Mouse (Mus musculus) neural tube, embryonic 12.5 days (tissue): ENCODE results near the gene Gm20661. TPM values are rescaled to one million over a fixed set of nuclear protein-coding genes. Genes with fewer than 3 reads are reported as not detected.
A peak's percentile ranks its signal among the peaks of the same experiment; 100 is the strongest.

Source experiments
- ATAC-seq: fragments of 200-750 bp; cut with Nextera tagmentation; 2 replicates; pipeline ENCODE4 v1.8.0; 2017; ENCODE audit warnings: low read depth, mild to moderate bottlenecking, moderate TSS enrichment, moderate library complexity; ENCODE audit not compliant: low FRiP score
- H3K27ac ChIP-seq: fragments of 300-500 bp; sonication (generic); 2 replicates; pipeline ENCODE4 v1.5.1; 2016
- H3K27me3 ChIP-seq: fragments of 300-500 bp; sonication (generic); replicated peaks from 2 replicates; pipeline ENCODE4 v1.6.1; 2016; ENCODE audit warnings: mild to moderate bottlenecking
- H3K36me3 ChIP-seq: fragments of 300-500 bp; sonication (generic); 2 replicates; pipeline ENCODE4 v1.6.1; 2016; ENCODE audit warnings: mild to moderate bottlenecking
- H3K4me1 ChIP-seq: fragments of 300-500 bp; sonication (generic); 2 replicates; pipeline ENCODE4 v1.6.1; 2016
- H3K4me2 ChIP-seq: fragments of 300-500 bp; sonication (generic); replicated peaks from 2 replicates; pipeline ENCODE4 v1.6.1; 2016; ENCODE audit warnings: mild to moderate bottlenecking
- H3K4me3 ChIP-seq: fragments of 300-500 bp; sonication (generic); 2 replicates; pipeline ENCODE4 v1.5.1; 2016
- H3K9ac ChIP-seq: fragments of 300-500 bp; sonication (generic); 2 replicates; pipeline ENCODE4 v1.6.1; 2016; ENCODE audit warnings: mild to moderate bottlenecking
- H3K9me3 ChIP-seq: fragments of 300-500 bp; sonication (generic); 2 replicates; pipeline ENCODE4 v1.6.1; 2016; ENCODE audit warnings: mild to moderate bottlenecking
- WGBS: fragments of 180-500 bp; shearing (Covaris S2); methylation state at CpG from one replicate; pipeline ENCODE4 v1.1.7; 2016; 5-methylcytosine and 5-hydroxymethylcytosine counted together
- polyA plus RNA-seq: library from polyadenylated mRNA; unstranded; fragments of >200 nt; fragmentation: Nextera tagmentation; extraction: Ambion mirVana; gene quantifications from 2 replicates; pipeline ENCODE4 v1.2.1, GENCODE M21; 2016

The Gm20661 gene
- polyA plus RNA-seq, 1 experiment from 2014 or later = 2.0 TPM

DNA sequence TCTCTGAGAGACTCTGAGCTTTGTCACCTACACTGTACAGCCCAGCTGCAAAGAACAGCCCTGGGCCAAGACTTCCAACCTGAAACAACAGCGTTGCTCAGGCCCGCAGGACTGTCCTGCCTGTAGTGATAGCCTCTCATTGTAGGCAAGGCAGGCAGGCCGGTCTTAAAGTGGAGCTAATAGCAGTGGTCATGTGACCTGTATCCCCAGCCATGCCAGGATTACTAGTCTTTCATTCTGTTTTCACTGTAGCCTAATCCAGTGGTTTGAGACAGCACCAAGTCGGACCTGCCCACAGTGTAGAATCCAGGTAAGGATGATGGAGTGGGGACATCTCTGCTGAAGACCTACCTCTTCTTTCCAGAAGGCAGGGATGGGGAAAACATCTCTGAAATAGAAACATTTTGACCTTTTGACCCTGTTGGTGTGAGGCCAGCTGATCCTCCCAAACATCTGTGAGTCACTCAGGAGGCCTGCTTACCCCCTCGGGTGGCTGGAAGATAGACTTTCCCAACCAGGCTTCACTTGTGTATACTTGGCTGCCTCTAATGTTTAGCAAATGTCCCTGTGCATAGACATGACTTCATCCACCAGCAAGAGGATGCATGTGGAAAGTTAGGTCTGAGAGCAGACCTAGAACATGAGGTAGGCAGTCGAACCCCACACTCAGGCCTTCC is 27.1 kb upstream of the Gm20661 start:
- Histone ChIP-seq H3K27ac (no peak overlapping the region), H3K27me3 (no peaks in the 10 kb centered on the region), H3K4me2 (no peak overlapping the region), H3K4me1 (peaks cover 8% of the 10 kb centered on the region), H3K9ac (no peak overlapping the region), H3K4me3 (no peak overlapping the region), H3K36me3 (peaks cover 26% of the 10 kb centered on the region), H3K9me3 (no peaks in the 10 kb centered on the region)
- 82% methylated on average over 6 of the region's 6 CpGs for WGBS
- ATAC-seq = no peak

- Histone ChIP-seq H3K4me1 (peaks cover 6% of the 10 kb centered on the region), H3K27ac (no peak overlapping the region), H3K4me3 (no peak overlapping the region), H3K9me3 (no peaks in the 10 kb centered on the region), H3K9ac (no peak overlapping the region), H3K27me3 (no peaks in the 10 kb centered on the region), H3K36me3 (peaks cover 35% of the 10 kb centered on the region), H3K4me2 (no peak overlapping the region)
- no peak for ATAC-seq
- WGBS = 32% methylated on average over 6 of the region's 6 CpGs
Observed at GRCm38 (mm10) chr9:107957141-107957540, 25.7 kb upstream of the Gm20661 start.

GRCm38 (mm10) chr9:107959896-107960295 is 23.0 kb upstream of the Gm20661 start:
- Histone ChIP-seq H3K27me3 (no peaks in the 10 kb centered on the region), H3K27ac (no peak overlapping the region), H3K4me1 (peaks cover 6% of the 10 kb centered on the region), H3K36me3 (peaks cover 35% of the 10 kb centered on the region), H3K9ac (no peak overlapping the region), H3K4me2 (no peak overlapping the region), H3K9me3 (no peaks in the 10 kb centered on the region), H3K4me3 (no peak overlapping the region)
- WGBS = 47% methylated on average over 6 of the region's 6 CpGs
- ATAC-seq = no peak

GRCm38 (mm10) chr9:107960928-107961327 is 21.9 kb upstream of the Gm20661 start:
- Histone ChIP-seq H3K36me3 (peaks cover 31% of the 10 kb centered on the region), H3K27ac (no peak overlapping the region)
- WGBS = 85% methylated on average over 4 of the region's 4 CpGs

GRCm38 (mm10) chr9:107961351-107961762 is 21.5 kb upstream of the Gm20661 start:
- Histone ChIP-seq H3K27ac (no peak overlapping the region), H3K9me3 (no peaks in the 10 kb centered on the region), H3K27me3 (no peaks in the 10 kb centered on the region), H3K9ac (no peak overlapping the region), H3K4me2 (no peak overlapping the region), H3K36me3 (peaks cover 29% of the 10 kb centered on the region), H3K4me1 (peaks cover 6% of the 10 kb centered on the region), H3K4me3 (no peak overlapping the region)
- ATAC-seq = no peak
- 78% methylated on average over 10 of the region's 10 CpGs for WGBS

More at GRCm38 (mm10) chr9:107960928-107961327, 21.9 kb upstream of the Gm20661 start:
- no peaks in the 10 kb centered on the region for H3K9me3 ChIP-seq
- ATAC-seq = no peak
- H3K27me3 ChIP-seq = no peaks in the 10 kb centered on the region
- H3K4me1 ChIP-seq = peaks cover 6% of the 10 kb centered on the region
- no peak overlapping the region for H3K9ac ChIP-seq
- H3K4me3 ChIP-seq = no peak overlapping the region
- H3K4me2 ChIP-seq = no peak overlapping the region

DNA sequence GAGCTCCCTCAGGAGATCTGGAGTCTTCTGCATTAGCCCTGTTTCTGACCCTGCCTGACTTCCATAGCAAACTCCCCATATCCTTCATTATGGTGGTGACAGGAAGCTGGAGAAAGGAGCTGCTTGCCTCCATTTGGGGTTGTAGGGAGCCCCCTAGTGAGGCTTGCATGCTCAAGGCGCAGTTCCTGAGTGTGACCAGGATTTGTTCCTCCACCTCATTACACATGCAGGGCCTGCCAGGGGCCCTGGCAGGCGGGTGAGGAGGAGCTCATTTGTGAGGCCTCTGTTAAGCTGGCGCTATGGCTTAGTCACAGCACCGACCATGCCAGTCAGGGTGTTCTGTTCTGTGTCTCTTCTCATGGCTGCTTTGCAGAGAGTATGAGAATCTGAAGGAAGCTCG is 21.0 kb upstream of the Gm20661 start:
- no peaks in the 10 kb centered on the region for H3K9me3 ChIP-seq
- no peak overlapping the region for H3K4me3 ChIP-seq
- no peak overlapping the region for H3K4me2 ChIP-seq
- H3K36me3 ChIP-seq = peaks cover 29% of the 10 kb centered on the region
- no peaks in the 10 kb centered on the region for H3K27me3 ChIP-seq
- H3K9ac ChIP-seq = no peak overlapping the region; the same call in 1 of the 2 replicates
- WGBS = 62% methylated on average over 5 of the region's 5 CpGs
- no peak overlapping the region for H3K27ac ChIP-seq
- H3K4me1 ChIP-seq = peaks cover 6% of the 10 kb centered on the region
- ATAC-seq = no peak

GRCm38 (mm10) chr9:107962916-107963315 is 19.9 kb upstream of the Gm20661 start:
- H3K4me2 ChIP-seq = no peak overlapping the region
- no peaks in the 10 kb centered on the region for H3K27me3 ChIP-seq
- no peak overlapping the region for H3K9ac ChIP-seq
- peaks cover 24% of the 10 kb centered on the region for H3K36me3 ChIP-seq
- no peaks in the 10 kb centered on the region for H3K9me3 ChIP-seq
- WGBS = 93% methylated on average over 9 of the region's 9 CpGs
- no peak overlapping the region for H3K27ac ChIP-seq
- H3K4me1 ChIP-seq = peaks cover 6% of the 10 kb centered on the region
- H3K4me3 ChIP-seq = no peak overlapping the region
- ATAC-seq = no peak

- no peaks in the 10 kb centered on the region for H3K27me3 ChIP-seq
- peaks cover 24% of the 10 kb centered on the region for H3K36me3 ChIP-seq
- H3K9ac ChIP-seq = no peak overlapping the region
- no peak overlapping the region for H3K27ac ChIP-seq
- no peak overlapping the region for H3K4me3 ChIP-seq
- no peak overlapping the region for H3K4me2 ChIP-seq
- peaks cover 6% of the 10 kb centered on the region for H3K4me1 ChIP-seq
- H3K9me3 ChIP-seq = no peaks in the 10 kb centered on the region
- 29% methylated on average over 5 of the region's 5 CpGs for WGBS
- ATAC-seq = peak; percentile 50; the same call in 1 of the 2 replicates
Observed at GRCm38 (mm10) chr9:107963700-107964099, 19.2 kb upstream of the Gm20661 start.

- Histone ChIP-seq H3K4me2 (no peak overlapping the region), H3K9ac (no peak overlapping the region), H3K9me3 (no peaks in the 10 kb centered on the region), H3K4me3 (no peak overlapping the region), H3K27me3 (no peaks in the 10 kb centered on the region), H3K4me1 (peaks cover 6% of the 10 kb centered on the region), H3K27ac (no peak overlapping the region), H3K36me3 (peaks cover 24% of the 10 kb centered on the region)
- no peak for ATAC-seq
- 95% methylated on average over 9 of the region's 9 CpGs for WGBS
Observed at GRCm38 (mm10) chr9:107964681-107965080, 18.2 kb upstream of the Gm20661 start.

DNA sequence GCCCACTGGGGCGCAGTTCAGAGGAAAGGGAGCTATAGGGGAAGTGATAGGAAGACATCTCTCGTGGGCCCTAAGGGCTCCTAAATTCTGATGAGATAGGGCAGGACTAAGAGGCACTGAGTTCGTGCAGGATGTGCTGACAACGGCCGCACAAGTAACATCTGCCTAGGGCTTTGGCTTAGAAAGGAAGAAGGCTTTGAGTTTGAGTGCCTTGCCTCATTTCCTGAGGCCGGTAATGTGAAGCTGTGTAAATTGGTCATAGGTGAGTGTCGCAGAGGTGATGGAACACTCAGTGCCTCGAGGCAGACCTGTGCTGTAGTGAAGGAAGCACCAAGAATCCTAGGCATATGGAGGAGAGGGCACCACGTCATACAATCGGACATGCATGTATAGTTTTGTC is 16.2 kb upstream of the Gm20661 start:
- Histone ChIP-seq H3K4me1 (no peaks in the 10 kb centered on the region), H3K9ac (no peak overlapping the region), H3K36me3 (peaks cover 20% of the 10 kb centered on the region), H3K27ac (no peak overlapping the region), H3K27me3 (no peaks in the 10 kb centered on the region), H3K4me3 (no peak overlapping the region), H3K4me2 (no peak overlapping the region), H3K9me3 (no peaks in the 10 kb centered on the region)
- 92% methylated on average over 10 of the region's 10 CpGs for WGBS
- no peak for ATAC-seq

- ATAC-seq = no peak
- peaks cover 20% of the 10 kb centered on the region for H3K36me3 ChIP-seq
- H3K4me1 ChIP-seq = no peaks in the 10 kb centered on the region
- no peak overlapping the region for H3K4me2 ChIP-seq
- no peaks in the 10 kb centered on the region for H3K9me3 ChIP-seq
- no peak overlapping the region for H3K27ac ChIP-seq
- no peak overlapping the region for H3K9ac ChIP-seq
- 95% methylated on average over 6 of the region's 6 CpGs for WGBS
- H3K4me3 ChIP-seq = no peak overlapping the region
- no peaks in the 10 kb centered on the region for H3K27me3 ChIP-seq
Observed at GRCm38 (mm10) chr9:107967437-107967836, 15.4 kb upstream of the Gm20661 start.

GRCm38 (mm10) chr9:107968531-107968930 is 14.3 kb upstream of the Gm20661 start:
- Histone ChIP-seq H3K4me1 (no peaks in the 10 kb centered on the region), H3K9ac (no peak overlapping the region), H3K9me3 (no peaks in the 10 kb centered on the region), H3K27me3 (no peaks in the 10 kb centered on the region), H3K27ac (no peak overlapping the region), H3K36me3 (peaks cover 20% of the 10 kb centered on the region), H3K4me3 (no peak overlapping the region), H3K4me2 (no peak overlapping the region)
- WGBS = 90% methylated on average over 7 of the region's 7 CpGs
- ATAC-seq = no peak

- Histone ChIP-seq H3K4me2 (no peak overlapping the region), H3K27ac (no peak overlapping the region), H3K9me3 (no peaks in the 10 kb centered on the region), H3K27me3 (no peaks in the 10 kb centered on the region), H3K36me3 (peaks cover 20% of the 10 kb centered on the region), H3K4me1 (no peaks in the 10 kb centered on the region), H3K9ac (no peak overlapping the region), H3K4me3 (no peak overlapping the region)
- 91% methylated on average over 5 of the region's 5 CpGs for WGBS
- no peak for ATAC-seq
Observed at GRCm38 (mm10) chr9:107970311-107970710, 12.5 kb upstream of the Gm20661 start.
